Mouse (Mus musculus): ENCODE data around the gene Lyrm2. TPM values are rescaled to one million over a fixed set of nuclear protein-coding genes. Genes with fewer than 3 reads are reported as not detected.

The Lyrm2 gene
- polyA plus RNA-seq, 1 experiment: 13.5 TPM

GRCm38 (mm10) chr4:32826925-32827324, 26.9 kb downstream of the Lyrm2 start:
- Histone ChIP-seq H3K27me3 (ENCODE audit: control insufficient read depth, insufficient read depth, low read length) (no peaks in the 10 kb centered on the region), H3K36me3 (ENCODE audit: control insufficient read depth, insufficient read depth, low read length) (no peaks in the 10 kb centered on the region), H3K4me3 (ENCODE audit: control insufficient read depth, low read depth, low read length) (no peak overlapping the region), H3K4me1 (ENCODE audit: control insufficient read depth, insufficient read depth, low read length) (peaks cover 10% of the 10 kb centered on the region), H3K27ac (ENCODE audit: control insufficient read depth, insufficient read depth, low read depth, low read length) (no peak overlapping the region)
- TF ChIP-seq POLR2A (IDR thresholded peaks at IDR 0.05; ENCODE audit: control insufficient read depth, low read depth, low read length) (no peak), CTCF (IDR thresholded peaks at IDR 0.05; ENCODE audit: control insufficient read depth, insufficient read depth, insufficient replicate concordance, low read depth, low read length) (no peak)

DNA sequence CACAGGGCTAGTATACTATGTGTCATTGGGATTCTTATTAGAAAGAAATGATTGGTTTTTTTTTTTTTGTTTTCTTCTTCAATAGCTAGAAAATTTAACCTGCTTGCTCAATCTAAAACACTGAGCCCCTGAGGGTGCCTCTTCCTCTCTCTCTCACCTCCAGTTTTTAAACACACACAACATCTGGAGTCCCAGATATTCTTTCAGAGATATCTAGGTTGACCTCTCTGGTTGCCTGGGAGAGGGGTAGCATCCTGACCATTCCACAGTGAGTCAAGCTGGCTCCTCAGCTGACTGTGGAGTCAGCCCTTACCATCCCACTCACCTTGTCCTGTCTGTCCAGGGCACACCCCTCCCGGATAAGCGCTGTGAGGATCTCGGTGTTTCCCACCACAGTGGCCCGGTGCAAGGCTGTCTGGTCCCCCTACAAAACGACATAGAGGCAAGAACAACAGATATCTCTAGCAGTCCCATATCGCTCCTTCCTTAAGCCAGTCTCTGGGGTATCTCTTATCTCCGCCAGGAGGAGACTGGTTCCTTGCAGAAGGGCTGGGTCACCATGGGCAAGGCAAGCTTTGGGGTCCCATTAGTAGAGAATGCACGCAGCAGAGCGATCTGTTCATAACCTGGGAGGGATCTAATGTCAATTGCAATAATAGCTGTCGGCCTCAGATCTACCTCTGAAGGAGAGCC, 28.5 kb downstream of the Lyrm2 start:
- Histone ChIP-seq H3K27ac (ENCODE audit: control insufficient read depth, insufficient read depth, low read depth, low read length) (no peak overlapping the region), H3K4me3 (ENCODE audit: control insufficient read depth, low read depth, low read length) (no peak overlapping the region), H3K36me3 (ENCODE audit: control insufficient read depth, insufficient read depth, low read length) (no peaks in the 10 kb centered on the region), H3K4me1 (ENCODE audit: control insufficient read depth, insufficient read depth, low read length) (peaks cover 10% of the 10 kb centered on the region), H3K27me3 (ENCODE audit: control insufficient read depth, insufficient read depth, low read length) (no peaks in the 10 kb centered on the region)
- TF ChIP-seq CTCF (IDR thresholded peaks at IDR 0.05; ENCODE audit: control insufficient read depth, insufficient read depth, insufficient replicate concordance, low read depth, low read length) (no peak), POLR2A (IDR thresholded peaks at IDR 0.05; ENCODE audit: control insufficient read depth, low read depth, low read length) (no peak)

- H3K27ac ChIP-seq (ENCODE audit: control insufficient read depth, insufficient read depth, low read depth, low read length): no peak overlapping the region
- peaks cover 10% of the 10 kb centered on the region for H3K4me1 ChIP-seq (ENCODE audit: control insufficient read depth, insufficient read depth, low read length)
- H3K4me3 ChIP-seq (ENCODE audit: control insufficient read depth, low read depth, low read length): no peak overlapping the region
- TF ChIP-seq CTCF (IDR thresholded peaks at IDR 0.05; ENCODE audit: control insufficient read depth, insufficient read depth, insufficient replicate concordance, low read depth, low read length): no peak
- no peaks in the 10 kb centered on the region for H3K27me3 ChIP-seq (ENCODE audit: control insufficient read depth, insufficient read depth, low read length)
- no peaks in the 10 kb centered on the region for H3K36me3 ChIP-seq (ENCODE audit: control insufficient read depth, insufficient read depth, low read length)
Measured at GRCm38 (mm10) chr4:32829316-32829715, 29.3 kb downstream of the Lyrm2 start.

DNA sequence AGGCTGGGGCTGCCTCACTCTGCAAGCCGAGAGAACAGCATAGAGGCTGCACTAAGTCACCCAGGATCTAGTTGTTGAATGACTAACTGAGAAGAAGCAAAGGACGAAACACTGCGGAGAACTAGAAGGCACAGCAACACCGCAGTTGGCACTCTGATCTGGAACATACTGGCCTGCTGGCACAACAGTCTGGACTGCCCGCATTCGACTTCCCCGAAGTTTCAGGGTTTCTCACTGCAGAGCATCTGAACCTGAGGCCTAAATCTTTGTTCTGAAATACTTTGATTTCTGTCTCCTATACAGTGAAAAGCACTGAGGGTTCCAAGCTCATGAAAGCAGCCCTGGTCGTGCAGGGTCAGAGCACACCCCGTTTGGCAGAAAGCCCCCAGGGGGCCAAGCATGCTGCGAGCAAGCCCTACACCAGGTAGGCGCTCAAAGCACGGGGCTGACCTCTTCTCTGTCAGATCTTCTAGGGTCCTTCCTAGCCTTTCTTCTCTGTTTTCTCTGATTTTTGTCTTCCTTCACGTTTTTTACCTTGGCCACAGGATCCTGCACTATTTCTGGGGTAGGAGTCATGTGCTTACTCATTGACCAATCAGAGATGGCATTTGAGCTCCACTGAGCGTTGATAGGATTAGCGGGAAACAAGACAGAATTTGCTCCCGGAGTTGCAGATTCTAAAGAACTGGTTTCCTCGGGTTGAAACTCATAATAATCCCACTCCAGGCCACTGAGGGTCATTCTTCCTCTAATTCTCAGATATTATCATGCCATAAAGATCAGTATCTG, 33.6 kb downstream of the Lyrm2 start:
- Histone ChIP-seq H3K27me3 (ENCODE audit: control insufficient read depth, insufficient read depth, low read length) (no peaks in the 10 kb centered on the region), H3K36me3 (ENCODE audit: control insufficient read depth, insufficient read depth, low read length) (no peaks in the 10 kb centered on the region), H3K4me1 (ENCODE audit: control insufficient read depth, insufficient read depth, low read length) (peaks cover 10% of the 10 kb centered on the region), H3K27ac (ENCODE audit: control insufficient read depth, insufficient read depth, low read depth, low read length) (no peak overlapping the region), H3K4me3 (ENCODE audit: control insufficient read depth, low read depth, low read length) (no peak overlapping the region)
- TF ChIP-seq POLR2A (IDR thresholded peaks at IDR 0.05; ENCODE audit: control insufficient read depth, low read depth, low read length) (no peak), CTCF (IDR thresholded peaks at IDR 0.05; ENCODE audit: control insufficient read depth, insufficient read depth, insufficient replicate concordance, low read depth, low read length) (no peak)

GRCm38 (mm10) chr4:32834541-32834940, 34.5 kb downstream of the Lyrm2 start:
- H3K27ac ChIP-seq (ENCODE audit: control insufficient read depth, insufficient read depth, low read depth, low read length): no peak overlapping the region
- peaks cover 7% of the 10 kb centered on the region for H3K4me1 ChIP-seq (ENCODE audit: control insufficient read depth, insufficient read depth, low read length)
- no peaks in the 10 kb centered on the region for H3K27me3 ChIP-seq (ENCODE audit: control insufficient read depth, insufficient read depth, low read length)
- TF ChIP-seq CTCF (IDR thresholded peaks at IDR 0.05; ENCODE audit: control insufficient read depth, insufficient read depth, insufficient replicate concordance, low read depth, low read length) (no peak), POLR2A (IDR thresholded peaks at IDR 0.05; ENCODE audit: control insufficient read depth, low read depth, low read length) (no peak)
- H3K36me3 ChIP-seq (ENCODE audit: control insufficient read depth, insufficient read depth, low read length): no peaks in the 10 kb centered on the region
- no peak overlapping the region for H3K4me3 ChIP-seq (ENCODE audit: control insufficient read depth, low read depth, low read length)

DNA sequence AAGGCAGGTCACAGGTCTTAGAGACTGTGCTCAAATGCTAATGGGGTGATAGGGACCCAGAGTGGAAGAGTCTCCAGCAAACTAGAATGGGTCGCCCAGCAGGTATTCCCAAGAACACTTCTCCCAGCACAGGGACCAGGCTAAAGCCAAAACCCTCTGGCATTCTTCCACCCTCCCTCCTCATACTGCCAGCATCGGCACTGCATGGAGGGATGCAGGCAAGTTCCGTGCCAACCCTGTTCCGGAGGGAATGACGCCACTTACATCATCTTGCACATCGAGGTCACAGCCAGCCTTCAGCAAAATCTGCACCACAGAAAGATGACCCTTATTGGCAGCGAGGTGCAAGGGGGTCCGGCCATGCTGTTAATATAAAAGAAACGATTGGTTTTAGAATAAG, 36.0 kb downstream of the Lyrm2 start:
- no peak for TF ChIP-seq POLR2A (IDR thresholded peaks at IDR 0.05; ENCODE audit: control insufficient read depth, low read depth, low read length)
- TF ChIP-seq CTCF (IDR thresholded peaks at IDR 0.05; ENCODE audit: control insufficient read depth, insufficient read depth, insufficient replicate concordance, low read depth, low read length): no peak
- no peak overlapping the region for H3K4me3 ChIP-seq (ENCODE audit: control insufficient read depth, low read depth, low read length)
- H3K27me3 ChIP-seq (ENCODE audit: control insufficient read depth, insufficient read depth, low read length): no peaks in the 10 kb centered on the region
- no peak overlapping the region for H3K27ac ChIP-seq (ENCODE audit: control insufficient read depth, insufficient read depth, low read depth, low read length)
- H3K36me3 ChIP-seq (ENCODE audit: control insufficient read depth, insufficient read depth, low read length): no peaks in the 10 kb centered on the region
- H3K4me1 ChIP-seq (ENCODE audit: control insufficient read depth, insufficient read depth, low read length): peaks cover 6% of the 10 kb centered on the region

- H3K27ac ChIP-seq (ENCODE audit: control insufficient read depth, insufficient read depth, low read depth, low read length): no peak overlapping the region
- TF ChIP-seq POLR2A (IDR thresholded peaks at IDR 0.05; ENCODE audit: control insufficient read depth, low read depth, low read length) (no peak), CTCF (IDR thresholded peaks at IDR 0.05; ENCODE audit: control insufficient read depth, insufficient read depth, insufficient replicate concordance, low read depth, low read length) (no peak)
- H3K36me3 ChIP-seq (ENCODE audit: control insufficient read depth, insufficient read depth, low read length): no peaks in the 10 kb centered on the region
- no peaks in the 10 kb centered on the region; the same call in 1 of the 2 replicates for H3K4me1 ChIP-seq (ENCODE audit: control insufficient read depth, insufficient read depth, low read length)
- no peak overlapping the region for H3K4me3 ChIP-seq (ENCODE audit: control insufficient read depth, low read depth, low read length)
- H3K27me3 ChIP-seq (ENCODE audit: control insufficient read depth, insufficient read depth, low read length): no peaks in the 10 kb centered on the region
Measured at GRCm38 (mm10) chr4:32838401-32838800, 38.3 kb downstream of the Lyrm2 start.

Other genes starting within 250 kb of the Lyrm2 start
- 0.32 and 0.35 TPM in 2 replicates for gene Gja10, start 197.5 kb upstream of the Lyrm2 start, polyA plus RNA-seq (2012; rRNA removed)
- gene Casp8ap2, start 184.8 kb upstream of the Lyrm2 start, polyA plus RNA-seq (2012; rRNA removed): 3.8 and 4.7 TPM in 2 replicates
- 23.3 and 30.5 TPM in 2 replicates for gene Mdn1, start 143.1 kb upstream of the Lyrm2 start, polyA plus RNA-seq (2012; rRNA removed)
- 0.51 and 0.54 TPM in 2 replicates for gene Ankrd6, start 150.6 kb downstream of the Lyrm2 start, polyA plus RNA-seq (2012; rRNA removed)
- 1.6 and 2.6 TPM in 2 replicates for gene Rragd, start 182.8 kb downstream of the Lyrm2 start, polyA plus RNA-seq (2012; rRNA removed)
- gene Ube2j1, start 231.2 kb downstream of the Lyrm2 start, polyA plus RNA-seq (2012; rRNA removed): 197 and 259 TPM in 2 replicates

Measured in testis, adult 2 months (tissue).